10 mouse cellular contexts compared by ENCODE assay signal in genomic region chr15:95856684-95857595, GRCm38 (mm10).
DNase-seq lines count a peak whose midpoint lies in the region; ATAC-seq and TF ChIP-seq lines count a peak whose summit lies in the region.
"Had no signal": no experiment of that assay in that cellular context is flagged by ENCODE, and none has a peak within 500 bp of the region (broad histone marks: within the 10 kb centered on the region; RNA-seq: fewer than 3 reads in every experiment).

No protein-coding gene starts in this region.

- no peak overlapping the region for H3K9ac ChIP-seq in heart, embryonic 13.5 days
- no peak overlapping the region for H3K9ac ChIP-seq in heart, adult 2 months (ENCODE audit: low read depth, low read length)
- no peak overlapping the region for H3K9ac ChIP-seq in lung, embryonic 14.5 days
- H3K9ac ChIP-seq in embryonic facial prominence, embryonic 15.5 days, result no peak overlapping the region

- no peaks in the 10 kb centered on the region for H3K9me3 ChIP-seq in heart, embryonic 13.5 days
- H3K9me3 ChIP-seq in lung, embryonic 14.5 days (ENCODE audit: low read depth, low read length), result no peaks in the 10 kb centered on the region
- H3K9me3 ChIP-seq in embryonic facial prominence, embryonic 15.5 days (replicated peaks), result no peaks in the 10 kb centered on the region

- no peak for TF ChIP-seq CTCF in heart, adult 2 months (IDR thresholded peaks at IDR 0.05)
- no peak for TF ChIP-seq CTCF in lung, embryonic 14.5 days (IDR thresholded peaks at IDR 0.05; ENCODE audit: low read depth)

- no peak overlapping the region for H3K4me2 ChIP-seq in heart, embryonic 13.5 days
- H3K4me2 ChIP-seq in lung, embryonic 14.5 days, result no peak overlapping the region
- H3K4me2 ChIP-seq in embryonic facial prominence, embryonic 15.5 days (replicated peaks), result no peak overlapping the region

- ATAC-seq in heart, embryonic 13.5 days (ENCODE audit: extremely low read depth, insufficient number of reproducible peaks, low FRiP score, low TSS enrichment), result no peak
- ATAC-seq in lung, embryonic 14.5 days (ENCODE audit: insufficient read depth), result peak; percentile 70
- ATAC-seq in embryonic facial prominence, embryonic 15.5 days (ENCODE audit: insufficient number of reproducible peaks, low FRiP score, low TSS enrichment, low read depth), result peak; percentile 29; the same call in 1 of the 2 replicates

- no peak overlapping the region for H3K4me3 ChIP-seq in heart, embryonic 13.5 days
- no peak overlapping the region for H3K4me3 ChIP-seq in heart, adult 2 months
- no peak overlapping the region for H3K4me3 ChIP-seq in lung, embryonic 14.5 days (ENCODE audit: low read depth, low read length)
- H3K4me3 ChIP-seq in embryonic facial prominence, embryonic 15.5 days (replicated peaks), result no peak overlapping the region
- H3K4me3 ChIP-seq: left cerebral cortex, adult 2 months had no signal

- intact Hi-C loops in heart, adult 2 months (cut with DNase I), result no loop called here

- WGBS in heart, embryonic 13.5 days, result 65% methylated on average over 8 of the region's 8 CpGs
- WGBS in heart, adult 2 months, result 65% methylated on average over 8 of the region's 8 CpGs
- 44% methylated on average over 8 of the region's 8 CpGs for WGBS in lung, embryonic 14.5 days
- WGBS in embryonic facial prominence, embryonic 15.5 days, result 56% methylated on average over 8 of the region's 8 CpGs

- H3K79me2 ChIP-seq in heart, adult 2 months (replicated peaks; ENCODE audit: control insufficient read depth, insufficient read depth, low read length), result peaks cover 4% of the 10 kb centered on the region

- H3K36me3 ChIP-seq in heart, embryonic 13.5 days, result peaks cover 4% of the 10 kb centered on the region; the same call in 1 of the 2 replicates
- no peaks in the 10 kb centered on the region for H3K36me3 ChIP-seq in heart, adult 2 months (ENCODE audit: control insufficient read depth, insufficient read depth, low read length)
- no peaks in the 10 kb centered on the region for H3K36me3 ChIP-seq in lung, embryonic 14.5 days (ENCODE audit: insufficient read depth)
- no peaks in the 10 kb centered on the region for H3K36me3 ChIP-seq in embryonic facial prominence, embryonic 15.5 days

- no peaks in the 10 kb centered on the region for H3K27me3 ChIP-seq in heart, embryonic 13.5 days (replicated peaks)
- H3K27me3 ChIP-seq in heart, adult 2 months (ENCODE audit: control insufficient read depth, insufficient read depth, low read length), result no peaks in the 10 kb centered on the region
- no peaks in the 10 kb centered on the region for H3K27me3 ChIP-seq in lung, embryonic 14.5 days (ENCODE audit: insufficient read depth, low read length)
- H3K27me3 ChIP-seq in embryonic facial prominence, embryonic 15.5 days, result no peaks in the 10 kb centered on the region
- H3K27me3 ChIP-seq: CH12.LX had no signal

- no peak for TF ChIP-seq POLR2A in heart, adult 2 months (IDR thresholded peaks at IDR 0.05; ENCODE audit: insufficient read depth, low read depth, low read length)

- TF ChIP-seq EP300 in heart, adult 2 months (IDR thresholded peaks at IDR 0.05; ENCODE audit: insufficient read depth, low read depth, low read length), result no peak

- DNase-seq in heart, adult 2 months, result no peak
- peak; percentile 56 for DNase-seq in lung, embryonic 14.5 days
- DNase-seq in lung, postnatal 36 days, result no peak
- DNase-seq in skeletal muscle tissue, adult 2 months (ENCODE audit: low read depth, low spot score), result peak; percentile 75
- no peak for DNase-seq in urinary bladder, adult 18-20 months (ENCODE audit: low spot score in 2 of 2)
- DNase-seq: cerebellum, postnatal 10 days had no signal

- H3K27ac ChIP-seq in heart, embryonic 13.5 days (replicated peaks), result peak overlapping the region; percentile 61
- no peak overlapping the region for H3K27ac ChIP-seq in heart, adult 2 months
- peak overlapping the region; percentile 36; the same call in 1 of the 2 replicates for H3K27ac ChIP-seq in lung, embryonic 14.5 days (ENCODE audit: low read depth)
- H3K27ac ChIP-seq in embryonic facial prominence, embryonic 15.5 days (replicated peaks), result no peak overlapping the region; the same call in 1 of the 2 replicates
- H3K27ac ChIP-seq: left cerebral cortex, adult 2 months had no signal

- H3K4me1 ChIP-seq in heart, embryonic 13.5 days, result peaks cover 22% of the 10 kb centered on the region
- peaks cover 5% of the 10 kb centered on the region for H3K4me1 ChIP-seq in heart, adult 2 months (ENCODE audit: control insufficient read depth, insufficient read depth, low read length)
- peaks cover 3% of the 10 kb centered on the region; the same call in 1 of the 2 replicates for H3K4me1 ChIP-seq in lung, embryonic 14.5 days (ENCODE audit: insufficient read depth)
- H3K4me1 ChIP-seq in embryonic facial prominence, embryonic 15.5 days, result peaks cover 17% of the 10 kb centered on the region

Comparison
In these comparisons a context has a peak if more than half of its experiments do, and no peak if none do; other contexts are left out.
1. H3K27ac ChIP-seq: peak in heart, embryonic 13.5 days (single experiment) and lung, embryonic 14.5 days (single experiment); none in heart, adult 2 months (single experiment) and embryonic facial prominence, embryonic 15.5 days (single experiment).
2. DNase-seq: peak in lung, embryonic 14.5 days (single experiment) and skeletal muscle tissue, adult 2 months (single experiment); none in heart, adult 2 months (0 of 2), lung, postnatal 36 days (single experiment) and urinary bladder, adult 18-20 months (0 of 2).